Mouse (Mus musculus) embryonic facial prominence, embryonic 12.5 days (tissue): ENCODE results near the gene Olfr827. TPM values are rescaled to one million over a fixed set of nuclear protein-coding genes. Genes with fewer than 3 reads are reported as not detected.

Source experiments
- ATAC-seq: fragments of 200-750 bp; cut with Nextera tagmentation; 2 replicates; pipeline ENCODE4 v1.8.0; 2017; ENCODE audit not compliant: insufficient number of reproducible peaks, insufficient read depth, low FRiP score, low TSS enrichment
- H3K27ac ChIP-seq: fragments of 300-500 bp; sonication (generic); 2 replicates; pipeline ENCODE4 v1.5.1; 2016; ENCODE audit warnings: mild to moderate bottlenecking
- H3K27me3 ChIP-seq: fragments of 300-500 bp; sonication (generic); 2 replicates; pipeline ENCODE4 v1.6.1; 2016; ENCODE audit warnings: mild to moderate bottlenecking, moderate library complexity
- H3K36me3 ChIP-seq: fragments of 300-500 bp; sonication (generic); 2 replicates; pipeline ENCODE4 v1.6.1; 2016; ENCODE audit warnings: mild to moderate bottlenecking
- H3K4me1 ChIP-seq: fragments of 300-500 bp; sonication (generic); 2 replicates; pipeline ENCODE4 v1.6.1; 2016
- H3K4me2 ChIP-seq: fragments of 300-500 bp; sonication (generic); replicated peaks from 2 replicates; pipeline ENCODE4 v1.6.1; 2016; ENCODE audit warnings: mild to moderate bottlenecking, moderate library complexity
- H3K4me3 ChIP-seq: fragments of 300-500 bp; sonication (generic); 2 replicates; pipeline ENCODE4 v1.5.1; 2016; ENCODE audit warnings: mild to moderate bottlenecking
- H3K9ac ChIP-seq: fragments of 300-500 bp; sonication (generic); 2 replicates; pipeline ENCODE4 v1.6.1; 2016; ENCODE audit warnings: mild to moderate bottlenecking, moderate library complexity
- H3K9me3 ChIP-seq: fragments of 300-500 bp; sonication (generic); 2 replicates; pipeline ENCODE4 v1.6.1; 2016; ENCODE audit warnings: mild to moderate bottlenecking, moderate library complexity
- polyA plus RNA-seq: library from polyadenylated mRNA; unstranded; fragments of >200 nt; fragmentation: Nextera tagmentation; extraction: Ambion mirVana; gene quantifications from 2 replicates; pipeline ENCODE4 v1.2.1, GENCODE M21; 2016

The Olfr827 gene
- polyA plus RNA-seq, 1 experiment from 2014 or later: not detected

- Histone ChIP-seq H3K4me1 (no peaks in the 10 kb centered on the region), H3K4me2 (no peak overlapping the region), H3K4me3 (no peak overlapping the region), H3K27me3 (no peaks in the 10 kb centered on the region), H3K9ac (no peak overlapping the region), H3K36me3 (no peaks in the 10 kb centered on the region), H3K27ac (no peak overlapping the region), H3K9me3 (no peaks in the 10 kb centered on the region)
- no peak for ATAC-seq
Measured at GRCm38 (mm10) chr10:130165196-130165595, 49.0 kb downstream of the Olfr827 start.

Other genes starting within 250 kb of the Olfr827 start
- gene Olfr819, start 247.1 kb downstream of the Olfr827 start, polyA plus RNA-seq: not detected in 2 replicates
- not detected in 2 replicates for gene Olfr247, start 238.3 kb downstream of the Olfr827 start, polyA plus RNA-seq
- gene Gm10310, start 229.3 kb downstream of the Olfr827 start, polyA plus RNA-seq: not detected in 2 replicates
- not detected in 2 replicates for gene Olfr820, start 201.8 kb downstream of the Olfr827 start, polyA plus RNA-seq
- gene Olfr821, start 184.1 kb downstream of the Olfr827 start, polyA plus RNA-seq: not detected in 2 replicates
- not detected in 2 replicates for gene Olfr822, start 143.2 kb downstream of the Olfr827 start, polyA plus RNA-seq
- not detected in 2 replicates for gene Olfr823, start 99.0 kb downstream of the Olfr827 start, polyA plus RNA-seq
- not detected in 2 replicates for gene Olfr824, start 84.4 kb downstream of the Olfr827 start, polyA plus RNA-seq
- not detected in 2 replicates for gene Olfr825, start 47.6 kb downstream of the Olfr827 start, polyA plus RNA-seq
- gene Olfr826, start 30.2 kb downstream of the Olfr827 start, polyA plus RNA-seq: not detected in 2 replicates
- 1.4 and 2.1 TPM in 2 replicates for gene Neurod4, start 65.8 kb upstream of the Olfr827 start, polyA plus RNA-seq
- 0.52 TPM in 1 of 2 replicates, not detected in the other for gene Tespa1, start 108.5 kb upstream of the Olfr827 start, polyA plus RNA-seq
- not detected in 2 replicates for gene Vmn2r84, start 179.9 kb upstream of the Olfr827 start, polyA plus RNA-seq
- not detected in 2 replicates for gene Vmn2r85, start 215.3 kb upstream of the Olfr827 start, polyA plus RNA-seq
- gene Vmn2r86, start 241.6 kb upstream of the Olfr827 start, polyA plus RNA-seq: not detected in 2 replicates